Mouse (Mus musculus) brain, embryonic 14.5 days (tissue): ENCODE measurements around the gene Ifnl2.

Experiments
- CTCF ChIP-seq: fragments of 200-500 bp; IDR thresholded peaks from 2 replicates; pipeline ENCODE4 v1.5.1; 2012; ENCODE audit warnings: inconsistent platforms, mild to moderate bottlenecking, moderate library complexity, borderline replicate concordance; ENCODE audit not compliant: insufficient read depth, insufficient read length; ENCODE audit errors: extremely low read depth
- POLR2A ChIP-seq: fragments of 200-500 bp; IDR thresholded peaks from 2 replicates; pipeline ENCODE4 v1.6.1; 2012; ENCODE audit warnings: mild to moderate bottlenecking, inconsistent platforms, borderline replicate concordance; ENCODE audit not compliant: poor library complexity, insufficient read depth, insufficient read length, severe bottlenecking; ENCODE audit errors: extremely low read depth

DNA sequence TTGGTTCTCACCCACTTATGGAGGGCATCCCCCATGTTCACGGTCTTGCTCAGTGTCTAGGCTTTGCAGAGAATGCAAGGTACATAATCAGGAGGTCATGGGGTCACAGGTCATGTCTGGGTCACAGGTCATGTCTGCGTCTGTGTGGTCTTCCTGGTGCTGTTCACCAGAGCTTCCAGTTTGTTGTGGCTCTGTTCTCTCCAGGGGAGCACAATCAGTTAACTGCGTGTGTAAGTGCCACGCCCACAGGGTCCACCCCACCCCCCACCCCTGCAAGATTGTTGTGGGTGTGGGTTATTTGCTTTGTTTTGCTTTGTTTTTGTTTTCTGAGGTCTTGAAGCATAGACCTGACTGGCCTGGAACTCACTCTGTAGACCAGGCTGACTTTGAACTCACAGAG is 26.1 kb downstream of the Ifnl2 start:
- no peak for TF ChIP-seq CTCF
- no peak for TF ChIP-seq POLR2A
